Mouse (Mus musculus) ZHBTc4 (cell line): Measurements from ENCODE around the gene Gm14326.
"Not testable (repeated sequence)": the region's sequence is repeated elsewhere in the genome, so short reads cannot be mapped to it uniquely, and the experiment has no call there.

Source experiments
- DNase-seq: peaks from one replicate; pipeline ENCODE4 v3.0.0-alpha.2; 2011; ENCODE audit warnings: low read depth, low spot score

The Gm14326 gene

DNA sequence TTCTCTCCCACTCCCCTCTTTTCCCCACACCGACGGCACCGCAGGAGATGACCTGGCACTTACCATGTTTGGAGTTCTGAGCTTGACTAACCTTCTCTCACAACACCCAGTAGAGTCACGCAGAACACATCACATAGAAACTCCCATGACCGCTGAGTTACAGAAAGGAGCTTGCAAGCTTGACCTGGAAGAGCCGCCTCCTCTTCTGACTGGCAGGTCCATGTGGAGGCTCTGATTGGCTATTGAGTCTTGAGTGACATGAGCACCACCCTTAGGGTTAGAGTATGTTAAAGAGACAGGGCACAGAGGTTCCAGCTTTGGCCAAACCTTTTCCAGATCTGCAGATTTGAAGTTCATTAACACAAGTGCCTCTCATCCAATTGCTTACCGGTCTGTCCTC lies at the start of gene Gm14326:
TSS of gene Gm14326 (minus strand) at position 153 of the 400 bp plus-strand sequence.
- DNase-seq = peak; percentile 55

DNA sequence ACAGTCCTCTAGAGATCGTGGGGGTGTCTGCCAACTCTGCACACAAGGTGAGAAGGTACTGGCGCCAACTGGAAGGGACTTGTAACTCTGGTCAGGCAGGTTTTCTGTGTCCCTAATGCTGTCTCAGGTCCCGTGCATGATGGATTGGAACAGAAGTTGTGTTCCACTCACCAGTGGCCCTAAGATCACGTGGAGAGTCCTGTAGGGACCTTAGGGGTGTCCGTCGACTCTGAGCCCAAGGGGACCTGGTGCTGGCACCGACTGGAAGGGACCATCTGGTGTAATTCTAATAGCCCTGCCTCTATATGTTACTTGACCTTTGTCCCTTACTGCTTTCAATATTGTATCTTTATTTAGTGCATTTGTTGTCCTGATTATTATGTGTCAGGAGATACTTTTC lies 17.7 kb upstream of the Gm14326 start:
- DNase-seq = not testable (repeated sequence)

DNA sequence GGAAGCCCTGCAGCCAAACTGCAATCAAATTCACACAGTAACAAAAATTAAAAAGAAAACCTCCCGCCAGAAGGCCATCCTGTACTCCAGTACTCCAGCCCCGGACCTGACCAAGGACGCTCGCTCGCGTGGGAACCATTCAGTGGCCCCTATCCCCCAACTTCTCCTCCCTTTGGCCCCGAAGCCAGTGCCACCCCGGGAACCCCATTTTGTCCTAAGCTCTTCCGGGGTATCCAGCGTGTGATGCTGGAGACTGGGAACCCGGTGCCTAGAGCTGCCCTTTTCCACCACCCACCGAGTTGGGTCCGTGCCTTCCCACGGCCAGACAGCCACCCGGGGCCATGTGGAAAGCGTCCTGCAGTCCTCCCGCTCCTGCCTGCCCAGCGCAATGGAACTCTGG lies 363 bp downstream of the Gm14326 start:
- DNase-seq = not testable (repeated sequence)

DNA sequence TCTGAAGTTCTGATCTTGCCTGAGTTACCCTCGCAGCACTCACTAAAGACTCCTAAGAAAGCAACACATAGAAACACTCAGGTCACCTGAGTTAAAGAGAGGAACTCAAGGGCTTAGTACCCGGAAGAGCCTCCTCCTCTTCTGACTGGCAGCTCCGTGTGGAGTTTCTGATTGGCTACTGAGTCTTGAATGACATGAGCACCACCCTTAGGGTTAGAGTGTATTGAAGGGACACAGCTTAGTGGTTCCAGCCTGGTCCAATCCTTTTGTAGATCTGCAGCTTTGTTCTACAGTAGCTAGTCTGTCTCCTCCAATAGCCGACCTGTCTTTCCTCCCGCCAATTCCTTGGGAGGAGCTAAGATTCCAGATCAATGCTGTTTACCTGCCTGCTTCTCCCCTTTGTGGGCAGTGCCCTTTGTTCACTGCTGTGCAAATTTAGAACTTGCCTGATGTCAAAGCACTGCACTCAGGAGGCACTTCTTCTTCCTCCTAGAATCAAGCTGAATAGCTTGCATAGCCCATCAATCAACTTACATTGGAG lies 31.5 kb downstream of the Gm14326 start, which contains the start of gene Zfp972:
TSS of gene Zfp972 (minus strand) at position 51 of the 541 bp plus-strand sequence.
- DNase-seq = peak; percentile 60

DNA sequence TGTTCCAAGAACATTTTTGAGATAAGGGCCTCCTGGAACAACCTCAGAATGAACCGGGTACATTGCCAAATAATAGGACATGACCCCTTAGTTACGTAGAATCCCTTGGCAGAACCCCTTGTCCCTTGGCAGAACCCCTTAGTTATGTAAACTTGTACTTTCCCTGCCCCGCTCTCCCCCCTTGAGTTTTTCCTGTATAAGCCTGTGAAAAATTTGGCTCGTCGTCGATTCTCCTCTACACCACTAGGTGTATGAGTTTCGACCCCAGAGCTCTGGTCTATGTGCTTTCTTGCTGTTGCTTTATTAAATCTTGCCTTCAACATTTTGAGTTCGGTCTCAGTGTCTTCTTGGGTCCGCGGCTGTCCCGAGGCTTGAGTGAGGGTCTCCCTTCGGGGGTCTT lies 53.8 kb downstream of the Gm14326 start:
- DNase-seq = not testable (repeated sequence)

DNA sequence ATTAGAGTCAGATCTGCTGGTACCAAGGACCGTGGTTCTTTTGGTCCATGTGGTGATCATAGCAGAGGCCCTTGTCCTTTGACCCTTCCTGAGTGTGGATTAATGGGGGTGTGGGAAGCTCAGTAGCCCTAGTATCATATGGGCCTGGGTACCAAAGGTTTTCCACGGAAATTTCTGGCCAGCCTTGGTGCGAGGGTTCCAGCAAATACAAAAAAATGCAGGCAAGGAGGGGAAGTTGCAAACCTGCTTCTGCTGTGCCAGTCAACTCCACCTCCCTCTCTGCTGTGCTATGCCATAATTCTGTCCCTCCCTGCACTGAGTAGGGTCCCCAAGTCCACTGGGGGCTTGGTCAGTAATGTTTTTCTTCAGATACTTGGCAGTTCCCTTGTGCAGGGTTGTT lies 58.9 kb downstream of the Gm14326 start:
- DNase-seq = not testable (repeated sequence)

DNA sequence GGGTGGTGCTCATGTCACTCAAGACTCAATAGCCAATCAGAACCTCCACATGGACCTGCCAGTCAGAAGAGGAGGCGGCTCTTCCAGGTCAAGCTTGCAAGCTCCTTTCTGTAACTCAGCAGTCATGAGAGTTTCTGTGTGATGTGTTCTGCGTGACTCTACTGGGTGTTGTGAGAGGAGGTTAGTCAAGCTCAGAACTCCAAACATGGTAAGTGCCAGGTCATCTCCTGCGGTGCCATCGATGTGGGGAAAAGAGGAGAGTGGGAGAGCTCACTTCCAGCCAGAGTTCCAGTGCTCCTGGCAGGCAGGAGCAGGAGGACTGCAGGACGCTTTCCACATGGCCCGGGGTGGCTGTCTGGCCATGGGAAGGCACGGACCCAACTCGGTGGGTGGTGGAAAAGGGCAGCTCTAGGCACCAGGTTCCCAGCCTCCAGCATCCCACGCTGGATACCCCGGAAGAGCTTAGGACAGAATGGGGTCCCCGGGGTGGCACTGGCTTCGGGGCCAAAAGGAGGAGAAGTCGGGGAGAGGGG lies 60.0 kb downstream of the Gm14326 start, which contains the start of gene Gm14327:
TSS of gene Gm14327 (plus strand) at position 51 of the 533 bp plus-strand sequence.
- not testable (repeated sequence) for DNase-seq

DNA sequence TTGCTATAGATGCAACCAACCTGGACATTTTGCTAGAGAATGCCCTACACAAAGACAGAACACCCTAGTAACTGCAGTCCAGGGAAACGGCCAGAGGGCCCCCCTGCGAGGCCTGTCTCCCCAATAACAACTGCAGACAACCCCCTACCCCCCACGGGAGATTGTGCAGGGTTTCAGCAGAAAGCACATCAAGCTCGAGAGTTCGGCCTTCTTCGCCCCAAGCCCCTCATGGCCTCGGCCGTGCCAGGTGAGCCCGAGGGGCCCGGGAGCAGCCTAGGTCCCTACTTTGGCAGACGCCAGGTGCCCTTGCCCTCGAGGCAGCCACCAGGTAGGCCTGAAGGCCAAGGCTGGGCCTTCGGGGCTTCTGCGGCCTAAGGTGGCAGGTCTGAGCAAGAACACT lies 69.4 kb downstream of the Gm14326 start:
- DNase-seq = not testable (repeated sequence)
